ENCODE assay signal across 20 mouse cellular contexts in genomic region chr13:45528787-45529186, GRCm38 (mm10). TPM values are rescaled to one million over a fixed set of nuclear protein-coding genes. Genes with fewer than 3 reads are reported as not detected.
A peak's percentile ranks its signal among the peaks of the same experiment; 100 is the strongest.
DNase-seq lines count a peak whose midpoint lies in the region; ATAC-seq and TF ChIP-seq lines count a peak whose summit lies in the region.
"Had no signal": no experiment of that assay in that cellular context is flagged by ENCODE, and none has a peak within 500 bp of the region (broad histone marks: within the 10 kb centered on the region; RNA-seq: fewer than 3 reads in every experiment).

No protein-coding gene starts in this region.

- WGBS in heart, embryonic 10.5 days, result 46% methylated on average over 4 of the region's 4 CpGs
- 73% methylated on average over 4 of the region's 4 CpGs for WGBS in kidney, postnatal 0 days
- 87% methylated on average over 4 of the region's 4 CpGs for WGBS in liver, embryonic 14.5 days (ENCODE audit: insufficient replicate concordance)

- peak overlapping the region; percentile 91 for H3K27ac ChIP-seq in heart, embryonic 10.5 days
- H3K27ac ChIP-seq in kidney, postnatal 0 days, result peak overlapping the region; percentile 8; the same call in 1 of the 2 replicates
- peak overlapping the region; percentile 100 for H3K27ac ChIP-seq in liver, embryonic 14.5 days
- H3K27ac ChIP-seq: embryonic facial prominence, embryonic 10.5 days; forebrain, embryonic 15.5 days; macrophage; midbrain, embryonic 12.5 days; stomach, postnatal 0 days had no signal

- peaks cover 31% of the 10 kb centered on the region for H3K36me3 ChIP-seq in heart, embryonic 10.5 days
- 0 out of 2 replicates have a peak, but pooled peaks cover 8% of the 10 kb centered on the region for H3K36me3 ChIP-seq in kidney, postnatal 0 days (ENCODE audit: insufficient read depth, low read length)
- peaks cover 82% of the 10 kb centered on the region for H3K36me3 ChIP-seq in liver, embryonic 14.5 days (replicated peaks; ENCODE audit: control insufficient read depth, insufficient read depth, low read depth)
- H3K36me3 ChIP-seq: embryonic facial prominence, embryonic 10.5 days; forebrain, embryonic 15.5 days; midbrain, embryonic 12.5 days had no signal

- no peak for TF ChIP-seq CTCF in kidney, postnatal 0 days (IDR thresholded peaks at IDR 0.05; ENCODE audit: low read depth)
- TF ChIP-seq CTCF in liver, embryonic 14.5 days (IDR thresholded peaks at IDR 0.05; ENCODE audit: low read depth), result no peak

- H3K4me3 ChIP-seq in heart, embryonic 10.5 days, result no peak overlapping the region
- no peak overlapping the region for H3K4me3 ChIP-seq in kidney, postnatal 0 days (replicated peaks; ENCODE audit: low read depth, low read length)
- no peak overlapping the region for H3K4me3 ChIP-seq in liver, embryonic 14.5 days (ENCODE audit: insufficient read depth in 1 of 2, low read depth in 2 of 2, low read length in 2 of 2)
- H3K4me3 ChIP-seq: embryonic facial prominence, embryonic 10.5 days; erythroblast, embryonic 14.5 days; forebrain, embryonic 15.5 days; midbrain, embryonic 12.5 days had no signal

- H3K4me1 ChIP-seq in heart, embryonic 10.5 days, result peaks cover 69% of the 10 kb centered on the region
- H3K4me1 ChIP-seq in kidney, postnatal 0 days (replicated peaks; ENCODE audit: insufficient read depth, low read length), result peaks cover 17% of the 10 kb centered on the region
- H3K4me1 ChIP-seq in liver, embryonic 14.5 days (replicated peaks; ENCODE audit: control insufficient read depth in 2 of 2, insufficient read depth in 2 of 2, low read length in 1 of 2), result peaks cover 75 to 82% of the 10 kb centered on the region in 2 experiments

- H3K4me2 ChIP-seq in kidney, postnatal 0 days (ENCODE audit: low read length), result no peak overlapping the region
- peak overlapping the region; percentile 78 for H3K4me2 ChIP-seq in liver, embryonic 14.5 days (ENCODE audit: low read depth)
- H3K4me2 ChIP-seq: forebrain, embryonic 15.5 days; midbrain, embryonic 12.5 days had no signal

- H3K27me3 ChIP-seq in heart, embryonic 10.5 days (ENCODE audit: insufficient read depth, poor library complexity, severe bottlenecking), result no peaks in the 10 kb centered on the region
- H3K27me3 ChIP-seq in kidney, postnatal 0 days (ENCODE audit: insufficient read depth, low read length), result no peaks in the 10 kb centered on the region
- H3K27me3 ChIP-seq in liver, embryonic 14.5 days (ENCODE audit: control insufficient read depth, insufficient read depth, low read length), result no peaks in the 10 kb centered on the region
- H3K27me3 ChIP-seq: forebrain, embryonic 15.5 days had no signal

- DNase-seq in heart, embryonic 10.5 days (ENCODE audit: low spot score), result no peak
- DNase-seq in heart, postnatal 10 days, result no peak
- no peak for DNase-seq in kidney, postnatal 0 days (ENCODE audit: low spot score)
- no peak for DNase-seq in kidney, adult 18-20 months
- peak; percentile 61 for DNase-seq in cerebellum, adult 8-10 months
- DNase-seq in liver, embryonic 14.5 days (ENCODE audit: low read depth in 3 of 3, low spot score in 3 of 3), result no peak
- DNase-seq in adrenal gland, adult 2 months, result no peak
- DNase-seq: adrenal gland, postnatal 25 days; kidney, postnatal 14 days; lung, adult 18-20 months; right cerebral cortex, adult 18-20 months; thymus, postnatal 25 days had no signal

- no peak for ATAC-seq in kidney, postnatal 0 days (replicated peaks; ENCODE audit: low FRiP score, low read depth)
- ATAC-seq in liver, embryonic 14.5 days (ENCODE audit: insufficient read depth), result no peak
- ATAC-seq in inflammation-experienced regulatory T-cells, adult 6 months, result no peak
- ATAC-seq: forebrain, embryonic 15.5 days; intestine, embryonic 16.5 days had no signal

- intact Hi-C loops in heart, postnatal 10 days (cut with DNase I), result no loop called here

- no peaks in the 10 kb centered on the region for H3K9me3 ChIP-seq in heart, embryonic 10.5 days
- no peaks in the 10 kb centered on the region for H3K9me3 ChIP-seq in kidney, postnatal 0 days (replicated peaks; ENCODE audit: low read length)
- H3K9me3 ChIP-seq in liver, embryonic 14.5 days (ENCODE audit: control insufficient read depth, low read length), result no peaks in the 10 kb centered on the region
- H3K9me3 ChIP-seq: embryonic facial prominence, embryonic 10.5 days; forebrain, embryonic 15.5 days; midbrain, embryonic 12.5 days had no signal

- no peak overlapping the region for H3K9ac ChIP-seq in kidney, postnatal 0 days (ENCODE audit: low read depth, low read length)
- H3K9ac ChIP-seq in liver, embryonic 14.5 days (replicated peaks), result peak overlapping the region; percentile 39
- H3K9ac ChIP-seq: forebrain, embryonic 15.5 days; midbrain, embryonic 12.5 days had no signal

- no peak for TF ChIP-seq EP300 in liver, embryonic 14.5 days (IDR thresholded peaks at IDR 0.05; ENCODE audit: low read depth)

RNA-seq across cellular contexts. Expression of gene Gmpr, which starts 21.5 kb away (rescaled TPM):
- 133 and 207 TPM in 2 replicates for polyA plus RNA-seq in heart, embryonic 10.5 days (2016; fragmentation: Nextera tagmentation; extraction: Ambion mirVana)
- 100 to 1,000 TPM; 221 to 255 TPM for total RNA-seq in heart, postnatal 10 days (2021)
- polyA plus RNA-seq in kidney, postnatal 0 days (2015; fragmentation: Nextera tagmentation; extraction: Ambion mirVana), result 72.5 and 79.0 TPM in 2 replicates
- 116 and 155 TPM in 2 replicates for polyA plus RNA-seq in liver, embryonic 14.5 days (2012; rRNA removed)
- 295 and 311 TPM in 2 replicates for polyA plus RNA-seq in liver, embryonic 14.5 days (2014; fragmentation: Nextera tagmentation; extraction: Ambion mirVana)
- 100 to 1,000 TPM in 1 of 2 experiments, 10 to 100 TPM in 1; 57.8 to 114 TPM for total RNA-seq in adrenal gland, adult 2 months (2021)
- polyA plus RNA-seq in adrenal gland, adult 2 months (2012; rRNA removed), result 22.8 and 34.2 TPM in 2 replicates
- under 1 TPM in 1 of 3 experiments, not detected in 2; 0.52 TPM for polyA plus RNA-seq in inflammation-experienced regulatory T-cells, adult 6 months (2017; shearing (Covaris generic))

Comparison
In these comparisons a context has a peak if more than half of its experiments do, and no peak if none do; other contexts are left out.
1. H3K27ac ChIP-seq: peak in every context shown above with its lines; median percentile 100 in liver, embryonic 14.5 days; 91 in heart, embryonic 10.5 days; 8 in kidney, postnatal 0 days.
2. RNA of gene Gmpr, which starts 21.5 kb away (polyA plus RNA-seq): 116 to 311 TPM in liver, embryonic 14.5 days, 133 to 207 TPM in heart, embryonic 10.5 days, 72.5 to 79.0 TPM in kidney, postnatal 0 days and 22.8 to 34.2 TPM in adrenal gland, adult 2 months; 0.52 TPM in inflammation-experienced regulatory T-cells, adult 6 months; every median in the first group is over 10 times any median in the second.